Mouse (Mus musculus): ENCODE results near the gene Rin3. TPM values are rescaled to one million over a fixed set of nuclear protein-coding genes. Genes with fewer than 3 reads are reported as not detected.

The Rin3 gene
- total RNA-seq, 2 experiments from 2014 or later: 4.0 to 4.4 TPM

DNA sequence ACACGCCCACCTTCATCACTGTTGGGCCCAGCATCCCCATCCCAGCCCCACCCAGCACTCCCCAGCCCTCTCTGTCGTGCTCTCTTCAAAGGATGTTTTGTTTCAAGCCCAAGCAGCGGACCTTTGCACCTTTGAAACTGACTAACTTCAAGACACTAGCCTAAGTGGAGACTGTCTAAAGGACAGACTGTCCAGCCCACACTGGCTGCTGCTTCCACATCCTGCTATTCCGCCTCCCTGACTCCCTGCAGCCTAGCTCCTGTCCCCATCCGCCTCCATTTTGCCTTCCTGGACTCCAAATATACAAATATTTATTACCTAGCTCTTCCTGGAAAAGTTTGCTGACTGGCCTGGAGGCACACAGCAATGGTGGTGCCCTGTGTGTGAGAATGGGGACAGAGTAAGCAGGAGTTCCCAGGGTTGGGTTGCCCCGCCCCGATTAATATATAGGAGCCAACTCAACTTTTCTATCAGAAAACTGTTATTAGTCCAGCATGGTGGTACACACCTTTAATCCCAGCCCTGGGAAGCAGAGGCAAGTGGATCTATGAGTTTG is 134.2 kb downstream of the Rin3 start:
- DNase-seq (ENCODE audit: low spot score in 2 of 2): no peak

DNA sequence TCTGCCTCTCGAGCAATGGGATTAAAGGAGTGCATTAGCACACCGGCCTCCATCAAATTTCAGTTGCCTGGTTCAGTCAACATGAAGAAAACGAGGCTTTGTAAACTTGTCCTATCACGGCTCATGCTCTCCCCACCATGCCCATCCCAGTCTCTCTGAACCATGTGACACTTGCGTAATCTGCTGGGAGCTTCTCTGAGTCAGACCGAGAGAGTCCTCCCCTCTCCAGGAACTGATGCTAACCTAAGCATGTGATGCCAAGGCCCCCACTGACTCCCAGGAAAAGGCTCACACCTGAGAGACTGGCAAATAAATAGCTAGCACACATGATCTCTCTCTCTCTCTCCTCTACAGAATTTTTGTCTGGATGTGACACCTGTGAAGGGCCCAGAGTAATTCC is 134.9 kb downstream of the Rin3 start:
- DNase-seq (ENCODE audit: low spot score in 2 of 2): no peak

DNA sequence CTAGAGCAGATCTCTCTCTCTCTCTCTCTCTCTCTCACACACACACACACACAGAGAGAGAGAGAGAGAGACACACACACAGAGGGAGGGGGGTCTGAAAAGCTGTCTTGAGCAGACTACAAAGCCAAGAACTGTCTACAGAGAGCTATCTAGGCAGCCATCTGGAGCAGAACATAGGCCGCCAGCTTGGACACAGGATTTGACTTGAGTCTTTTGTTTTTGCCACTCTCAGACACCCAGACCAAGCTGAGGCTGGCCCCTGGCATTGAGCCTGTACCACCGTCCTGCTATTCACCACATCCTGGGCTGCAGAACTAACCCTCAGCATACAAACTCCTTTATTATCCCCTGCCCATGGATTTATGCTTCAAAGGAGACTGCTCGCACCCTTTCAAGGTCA is 136.7 kb downstream of the Rin3 start:
- DNase-seq (ENCODE audit: low spot score in 2 of 2): peak in 1 of 2 experiments; percentile 41

DNA sequence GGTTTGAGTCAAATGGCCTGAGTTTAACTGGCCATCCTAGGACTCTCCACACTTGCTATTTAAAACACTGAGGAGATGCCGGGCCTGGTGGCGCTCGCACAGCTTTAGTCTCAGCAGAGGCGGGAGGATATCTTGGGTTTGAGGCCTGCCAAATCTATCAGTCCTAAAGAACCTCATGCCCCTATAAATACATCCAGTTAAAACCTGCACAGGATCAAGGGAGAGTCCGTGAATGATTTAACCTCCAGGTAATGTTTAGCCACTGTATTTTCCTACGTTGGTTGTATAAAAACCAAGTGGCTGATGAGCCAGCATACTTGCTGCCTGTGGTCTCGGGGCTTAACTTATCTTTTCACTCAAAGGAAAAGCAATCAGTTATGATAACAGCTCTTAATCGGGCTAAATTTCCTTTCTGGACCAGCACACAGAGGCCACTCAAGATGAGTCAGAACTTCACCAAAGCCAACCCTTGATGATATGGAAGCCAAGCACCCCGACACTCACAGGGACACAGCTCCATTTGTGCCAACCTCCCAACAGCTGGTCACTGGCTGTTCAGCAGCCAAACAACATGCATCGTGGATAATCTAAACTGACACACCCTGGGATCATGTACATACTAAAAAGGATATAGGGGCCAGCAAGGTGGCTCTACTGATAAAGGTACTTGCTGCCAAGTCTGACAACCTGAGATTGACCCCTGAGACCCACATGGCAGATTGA is 137.5 kb downstream of the Rin3 start:
- DNase-seq (ENCODE audit: low spot score in 2 of 2): no peak

DNA sequence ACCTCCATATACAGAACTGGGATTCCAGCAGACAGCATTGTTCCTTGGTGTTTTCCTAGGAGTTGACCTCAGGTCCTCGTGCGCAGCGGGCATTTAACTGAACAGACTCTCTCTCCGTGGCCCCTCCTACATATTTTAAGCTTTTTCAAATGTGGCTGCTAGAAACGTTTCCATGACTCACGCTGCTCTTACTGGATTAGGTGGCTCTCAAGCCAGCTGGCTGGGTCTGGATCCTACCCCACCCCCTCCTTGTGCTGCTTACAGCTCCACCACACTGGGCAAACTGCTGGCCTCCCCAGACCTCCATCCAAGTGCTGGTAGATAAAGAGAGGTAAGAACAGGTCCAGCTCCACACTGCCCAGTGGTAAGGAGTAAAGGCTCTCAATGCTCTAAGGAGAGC is 139.2 kb downstream of the Rin3 start:
- DNase-seq (ENCODE audit: low spot score in 2 of 2): no peak

DNA sequence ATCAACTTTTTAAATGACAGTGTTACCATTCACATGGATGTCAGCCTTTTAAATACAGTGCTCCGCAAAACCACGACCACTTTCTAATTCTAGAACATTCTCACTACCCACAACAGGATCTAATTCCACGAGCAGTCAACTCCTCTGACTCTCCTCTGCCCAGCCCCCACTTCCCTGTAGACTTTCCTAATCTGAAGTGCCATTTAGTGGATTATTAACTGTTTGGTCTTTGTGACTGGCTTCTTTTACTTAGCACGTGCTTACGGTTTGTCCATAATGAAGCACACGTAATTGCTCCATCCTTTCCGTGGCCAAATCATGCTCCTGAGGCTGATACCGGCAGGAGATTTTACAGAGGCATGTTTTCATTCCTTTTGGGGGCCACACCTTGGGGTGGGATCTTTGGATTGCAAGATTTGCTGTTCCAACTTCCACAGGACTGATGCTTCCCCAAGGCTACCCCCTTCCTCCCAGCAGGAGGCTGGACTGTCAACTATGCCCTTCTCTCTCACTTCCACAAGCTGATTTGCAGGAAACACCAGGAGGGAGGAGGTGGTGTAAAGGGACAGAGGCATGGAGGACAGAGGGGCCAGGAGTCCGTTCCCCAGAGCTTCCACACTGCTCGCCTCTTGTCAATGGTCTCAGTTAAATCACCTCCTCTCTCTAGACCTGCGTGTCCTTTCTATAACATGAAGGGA is 139.9 kb downstream of the Rin3 start:
- DNase-seq (ENCODE audit: low spot score in 2 of 2): no peak

DNA sequence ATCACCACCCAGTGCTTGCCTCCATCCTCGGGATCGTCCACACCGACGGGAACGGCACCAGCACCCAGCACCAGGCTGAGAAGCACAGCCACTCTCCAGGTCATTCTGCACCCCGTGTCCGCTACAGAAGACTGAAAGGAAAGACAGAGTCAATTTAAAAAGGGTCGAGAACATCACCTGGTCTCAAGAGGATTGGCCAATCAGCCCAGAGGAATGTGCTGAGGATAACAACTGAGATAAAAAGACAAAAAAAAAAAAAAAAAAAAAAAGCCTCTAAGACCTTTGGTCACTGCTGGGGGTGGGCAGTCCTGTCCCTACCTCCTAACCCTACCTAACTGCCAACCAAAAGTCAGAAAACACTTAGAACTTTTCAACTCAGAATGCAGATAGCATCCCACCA is 140.8 kb downstream of the Rin3 start:
- no peak for DNase-seq (ENCODE audit: low spot score in 2 of 2)

DNA sequence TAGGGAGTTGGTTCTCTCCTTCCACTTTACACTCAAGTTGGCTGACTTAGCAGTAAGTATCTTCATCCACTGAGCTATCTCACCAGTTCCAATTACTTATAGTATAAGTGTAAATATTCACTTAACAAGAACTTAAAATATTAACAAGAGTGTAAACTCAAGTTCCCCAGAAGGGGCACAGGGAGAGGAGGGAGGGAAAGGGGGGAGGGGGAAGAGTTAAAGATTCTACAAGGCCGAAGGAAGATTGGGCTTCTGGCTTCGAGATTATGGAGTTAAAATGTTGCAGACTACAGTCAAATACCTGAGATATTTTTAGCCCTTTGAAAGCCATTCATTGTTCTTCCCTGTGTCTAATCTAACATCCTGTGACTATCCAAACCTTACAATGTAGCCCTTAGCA is 141.6 kb downstream of the Rin3 start:
- DNase-seq (ENCODE audit: low spot score in 2 of 2): no peak

DNA sequence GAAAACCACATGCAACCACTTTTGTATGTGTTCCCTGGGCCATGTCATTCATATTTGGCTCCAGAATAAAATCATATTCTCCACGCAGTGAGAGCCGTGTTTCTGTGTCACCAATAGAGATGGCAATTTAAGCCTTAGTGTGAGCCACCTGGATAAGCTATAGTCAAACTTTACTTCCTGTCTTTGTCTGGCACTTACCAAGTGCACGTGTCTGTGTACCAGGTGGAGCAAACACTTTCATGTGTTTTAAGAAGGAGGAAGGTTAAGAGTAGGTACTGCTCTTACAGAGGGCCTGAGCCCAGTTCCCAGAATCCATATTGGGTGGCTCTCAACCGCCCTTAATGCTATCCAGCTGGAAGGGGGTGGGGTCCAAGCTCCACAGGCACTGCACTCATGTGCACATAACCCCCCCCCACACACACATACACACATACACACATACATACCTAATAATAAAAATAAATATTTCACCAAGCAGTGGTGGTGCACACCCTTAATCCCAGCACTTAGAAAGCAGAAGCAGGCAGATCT is 142.3 kb downstream of the Rin3 start:
- no peak for DNase-seq (ENCODE audit: low spot score in 2 of 2)

DNA sequence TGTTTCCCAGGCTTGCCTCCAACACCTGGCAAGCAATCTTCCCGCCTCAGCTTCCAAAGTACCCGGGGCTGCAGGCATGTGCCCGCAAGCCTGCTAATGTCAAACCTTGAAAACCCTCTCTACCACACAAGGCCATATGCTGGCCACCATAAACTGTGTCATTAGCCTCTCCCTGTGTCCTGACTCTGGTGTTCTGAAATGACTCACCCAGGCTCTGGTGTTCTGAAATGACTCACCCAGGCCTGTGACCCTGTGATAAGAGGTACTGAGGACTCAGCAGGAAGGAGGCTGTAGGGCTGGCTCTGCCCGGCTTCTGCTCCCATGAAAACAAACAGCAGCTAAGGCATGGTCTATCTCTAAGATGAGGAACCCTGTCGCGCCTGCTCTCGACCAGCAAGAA is 143.4 kb downstream of the Rin3 start:
- DNase-seq (ENCODE audit: low spot score in 2 of 2): no peak

DNA sequence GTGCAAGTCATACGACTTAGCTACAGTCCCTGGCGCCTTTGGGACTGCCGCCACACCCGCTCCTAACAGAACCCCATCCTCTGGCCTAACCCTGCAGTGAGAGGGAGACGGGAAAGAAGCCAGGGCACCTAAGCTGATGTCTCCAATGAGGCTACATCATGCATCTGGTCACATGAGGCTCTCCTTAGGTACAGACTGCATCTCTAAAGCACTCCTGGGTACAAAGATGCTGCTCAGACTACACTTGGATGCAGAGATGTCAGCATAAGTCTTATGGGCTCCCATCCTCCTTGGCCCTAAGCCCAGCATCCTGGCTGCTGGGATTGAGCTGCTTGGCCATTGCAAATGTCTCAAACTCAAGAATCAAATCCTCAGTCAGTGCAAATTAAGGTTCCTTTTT is 146.8 kb downstream of the Rin3 start:
- no peak for DNase-seq (ENCODE audit: low spot score in 2 of 2)

DNA sequence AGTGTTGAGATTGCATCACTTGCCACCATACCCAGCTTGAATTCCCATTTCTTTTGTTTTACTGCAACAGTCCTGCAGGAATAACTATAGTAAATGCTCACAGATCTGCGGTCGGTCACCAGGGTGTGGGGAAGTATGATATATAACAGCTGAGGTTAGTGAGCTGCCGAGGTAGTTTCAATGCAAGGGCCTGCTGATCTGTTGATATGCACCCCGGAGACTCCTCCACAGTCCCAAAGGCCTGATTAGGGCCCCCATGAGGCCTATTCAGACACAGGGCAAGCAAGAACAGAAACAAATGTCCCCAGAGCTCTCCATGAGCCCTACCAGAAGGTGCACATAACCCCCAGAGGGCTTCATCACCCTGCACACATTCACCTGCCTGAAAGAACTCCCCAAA is 147.4 kb downstream of the Rin3 start:
- DNase-seq (ENCODE audit: low spot score in 2 of 2): no peak

DNA sequence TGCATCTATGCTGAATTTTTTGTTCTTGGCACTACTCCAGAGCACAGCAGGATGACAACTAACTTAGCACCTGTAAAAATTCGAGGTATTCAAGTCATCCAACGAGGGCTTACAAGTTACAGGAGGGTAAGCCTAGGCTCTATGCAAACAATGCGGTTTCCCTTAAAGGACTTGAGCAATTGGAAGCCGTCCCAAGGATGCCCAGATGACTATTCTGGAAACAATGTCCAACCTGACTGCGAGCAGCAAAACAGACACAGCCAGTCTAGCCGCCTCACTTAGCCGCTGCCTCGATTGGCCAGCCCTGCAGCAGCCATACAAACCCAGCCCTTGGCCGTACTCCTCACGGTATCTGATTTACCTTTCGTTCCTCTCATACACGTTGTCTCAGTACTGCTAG is 149.4 kb downstream of the Rin3 start:
- DNase-seq (ENCODE audit: low spot score in 2 of 2): no peak

DNA sequence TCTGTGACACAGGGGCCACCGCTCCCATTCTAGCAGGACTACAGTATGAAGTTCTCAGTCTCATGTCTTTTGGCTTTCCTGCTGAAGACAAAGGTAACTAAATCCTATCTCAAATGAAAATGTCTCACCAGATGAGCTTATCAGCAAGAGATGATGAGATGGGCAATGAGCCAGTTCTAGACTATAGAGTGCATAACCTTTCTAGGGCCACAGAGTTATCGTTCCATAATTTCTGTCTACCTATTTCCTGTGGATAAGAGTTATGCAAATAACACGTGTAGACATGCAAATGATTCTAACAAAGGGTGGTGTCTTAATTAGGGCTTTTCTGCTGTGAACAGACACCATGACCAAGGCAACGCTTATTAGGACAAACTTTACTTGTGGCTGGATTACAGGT is 151.3 kb downstream of the Rin3 start:
- DNase-seq (ENCODE audit: low spot score in 2 of 2): no peak

DNA sequence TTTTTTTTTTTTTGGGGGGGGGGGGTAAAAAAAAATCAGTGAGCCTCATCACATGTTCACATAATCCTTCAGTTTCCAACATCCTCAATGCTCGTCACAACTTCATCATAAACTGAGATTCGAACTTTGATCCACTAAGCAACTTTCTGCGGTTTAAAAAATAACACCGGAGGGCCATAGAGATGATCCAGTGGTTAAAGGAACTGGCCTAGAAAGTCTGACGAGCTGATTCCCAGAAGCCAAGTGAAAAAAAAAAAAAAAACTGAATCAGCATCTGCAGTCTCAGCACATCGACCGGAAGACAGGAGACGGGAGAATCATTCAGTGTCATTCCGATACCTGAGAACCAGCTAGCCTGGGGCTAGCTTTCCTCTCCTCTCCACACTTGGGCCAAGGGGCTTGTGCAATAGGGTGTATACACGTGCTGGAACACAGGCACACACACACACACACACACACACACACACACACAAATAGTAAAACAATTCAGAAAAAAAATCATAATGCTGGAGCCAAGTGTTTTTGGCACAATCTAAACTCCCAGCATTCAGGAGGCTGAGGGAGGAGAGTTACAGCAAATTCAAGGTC is 154.2 kb downstream of the Rin3 start:
- no peak for DNase-seq (ENCODE audit: low spot score in 2 of 2)

DNA sequence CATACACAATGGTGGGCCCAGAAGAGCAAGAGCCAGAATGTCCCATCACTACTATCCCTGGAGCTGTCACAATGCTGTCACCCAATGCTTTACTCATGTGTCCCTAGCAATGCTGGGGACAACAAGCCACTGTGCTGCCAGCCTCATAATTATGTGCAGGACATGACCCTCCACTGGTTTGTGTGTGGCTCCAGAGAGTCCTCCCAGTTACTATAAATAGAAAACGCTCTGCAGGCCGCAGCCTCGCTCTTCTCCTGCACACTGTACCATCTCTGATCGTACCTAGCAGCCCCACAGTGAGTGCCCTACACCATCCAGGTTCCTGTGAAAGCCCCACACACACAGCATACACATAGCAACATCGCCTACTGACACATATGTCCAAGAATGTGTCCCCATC is 155.1 kb downstream of the Rin3 start:
- DNase-seq (ENCODE audit: low spot score in 2 of 2): no peak

DNA sequence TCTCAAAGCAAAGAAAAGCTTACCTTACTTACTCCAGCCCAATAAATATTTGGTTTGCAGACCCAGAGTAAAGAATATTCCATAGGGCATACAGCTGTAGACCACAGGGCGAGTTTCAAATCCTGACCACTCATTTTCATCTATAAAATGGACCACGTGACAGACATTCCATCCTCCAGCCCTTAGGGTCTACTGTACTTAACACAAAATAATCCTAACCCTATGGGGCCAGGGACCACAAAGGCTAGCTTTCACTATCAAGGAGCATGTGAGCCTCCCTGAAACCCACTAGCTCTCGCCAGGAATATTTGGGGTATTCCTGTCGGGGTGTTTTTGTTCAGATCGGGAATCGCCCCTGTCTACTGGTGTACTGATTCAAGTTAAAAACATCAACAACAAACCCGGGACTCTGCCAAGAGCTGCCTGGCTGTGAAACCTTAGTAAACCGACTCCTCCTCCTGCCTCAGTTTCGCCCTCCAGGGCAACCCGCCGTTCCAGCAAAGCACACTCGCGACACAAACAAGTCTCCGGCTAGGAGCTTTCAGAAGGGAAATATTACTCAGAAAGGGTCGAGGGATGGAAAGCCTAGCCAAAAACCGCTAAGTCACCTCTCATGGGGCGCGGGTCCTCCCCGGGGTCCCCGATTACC is 156.3 kb downstream of the Rin3 start:
- DNase-seq (ENCODE audit: low spot score in 2 of 2): no peak

DNA sequence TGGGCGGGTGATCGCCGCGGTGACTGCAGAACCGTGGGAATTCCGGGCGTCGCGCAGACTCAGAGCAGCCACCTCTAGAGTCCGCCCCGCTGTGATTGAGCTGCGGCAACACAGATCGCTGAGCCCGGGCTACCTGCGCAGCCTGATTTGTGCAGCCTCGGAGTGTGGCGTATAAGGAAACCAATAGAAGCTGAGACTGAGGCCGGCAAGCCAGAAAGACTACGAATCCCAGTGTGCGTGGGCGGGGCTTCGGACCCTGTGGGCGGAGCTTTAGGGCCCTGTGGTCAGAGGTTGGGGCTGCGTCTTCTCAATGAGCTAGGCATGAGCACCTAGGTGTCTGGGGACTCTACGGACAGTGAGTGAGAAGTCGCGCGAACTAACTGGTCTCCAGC is 156.8 kb downstream of the Rin3 start, which contains the start of gene Lgmn:
Gene Lgmn, minus strand, starts transcription at position 182 of the 392 bp plus-strand sequence.
- DNase-seq (ENCODE audit: low spot score in 2 of 2): peak; percentile 98 to 99

Data from layer of hippocampus, postnatal 14 days (tissue).